Mouse (Mus musculus) cerebellum, postnatal 10 days (tissue): ENCODE results near the gene D630039A03Rik.

Experiments
- DNase-seq, 2 experiments: peaks; one replicate each; pipeline ENCODE4 v3.0.0; 2021; ENCODE audit warnings: mixed read lengths in 2 of 2

The D630039A03Rik gene

DNA sequence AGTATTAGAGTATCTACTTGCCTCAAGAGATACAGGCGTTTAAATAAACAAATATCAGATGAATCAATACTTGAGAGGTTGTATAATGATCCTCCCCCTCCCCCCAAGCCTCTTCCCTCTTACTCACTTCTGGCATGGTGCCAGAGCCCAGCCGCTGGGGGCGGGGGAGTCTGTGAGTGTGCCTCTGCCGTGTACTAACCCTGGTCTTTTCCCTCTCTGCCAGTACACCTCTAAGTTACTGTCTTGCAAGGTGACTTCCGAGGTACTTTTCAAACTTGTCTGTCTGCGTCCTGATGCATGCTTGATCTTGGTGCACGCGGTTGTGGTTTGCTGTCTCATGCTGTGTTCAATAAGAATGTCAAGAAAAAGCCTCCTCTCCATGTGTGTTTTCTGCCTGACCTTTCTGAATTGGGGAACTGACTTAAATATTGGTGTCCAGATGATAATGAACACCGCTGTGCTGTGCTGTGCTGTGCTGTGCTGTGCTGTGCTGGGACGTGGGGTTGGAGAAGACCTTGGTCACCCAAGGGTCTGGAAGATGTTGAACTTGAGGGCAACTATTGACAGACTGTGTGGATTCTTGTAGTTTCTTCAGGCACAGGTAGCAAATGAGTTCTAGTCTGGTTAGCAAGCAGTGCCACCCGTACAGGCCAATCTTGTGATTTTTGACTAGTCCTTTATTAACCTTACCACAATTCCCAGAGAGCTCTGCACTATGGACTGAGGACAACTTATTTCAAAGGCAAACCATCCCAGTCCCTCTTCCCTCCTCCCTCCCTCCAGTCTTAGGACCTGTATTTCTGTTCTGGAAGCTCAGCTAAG, 29.8 kb downstream of the D630039A03Rik start:
- peak; percentile 68 to 70 for DNase-seq

DNA sequence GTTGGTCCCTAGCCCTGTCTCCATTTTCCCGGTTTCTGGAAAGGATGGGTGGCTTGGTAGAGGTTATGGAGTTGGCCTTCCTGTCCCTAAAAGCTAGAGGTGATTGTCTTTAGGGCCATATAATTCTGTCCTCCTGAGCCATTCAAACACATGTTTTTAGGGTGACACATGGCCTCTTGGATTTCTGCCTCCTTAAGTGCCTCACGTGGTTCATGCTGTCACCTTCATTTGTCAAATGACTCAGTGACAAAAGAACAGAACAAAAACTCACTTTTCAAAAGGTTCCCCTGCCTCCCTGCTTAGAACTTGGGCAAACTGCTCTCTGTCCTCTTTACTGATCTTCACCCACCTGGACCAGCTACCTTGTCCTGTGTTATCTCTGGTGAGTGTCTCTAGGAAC, 30.9 kb downstream of the D630039A03Rik start:
- DNase-seq: no peak

DNA sequence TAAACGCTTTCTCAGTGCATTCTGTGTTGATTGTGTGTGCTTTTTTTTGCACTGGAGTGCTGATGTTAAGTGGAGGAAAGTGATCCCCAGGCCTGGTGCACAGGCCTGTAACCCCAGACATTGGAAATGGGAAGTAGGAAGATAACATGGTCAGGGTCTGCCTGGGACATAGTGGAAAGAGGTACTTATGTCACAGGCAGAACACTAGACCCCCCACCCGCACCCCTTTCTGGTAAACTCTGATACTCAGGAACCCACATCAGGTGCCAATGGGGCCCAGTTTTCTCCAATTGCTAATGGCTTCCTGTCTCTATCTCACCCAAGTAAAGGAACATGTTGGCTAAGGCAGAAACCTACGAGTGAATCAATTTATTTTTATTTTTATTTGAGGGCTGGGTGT, 31.6 kb downstream of the D630039A03Rik start:
- DNase-seq: no peak

DNA sequence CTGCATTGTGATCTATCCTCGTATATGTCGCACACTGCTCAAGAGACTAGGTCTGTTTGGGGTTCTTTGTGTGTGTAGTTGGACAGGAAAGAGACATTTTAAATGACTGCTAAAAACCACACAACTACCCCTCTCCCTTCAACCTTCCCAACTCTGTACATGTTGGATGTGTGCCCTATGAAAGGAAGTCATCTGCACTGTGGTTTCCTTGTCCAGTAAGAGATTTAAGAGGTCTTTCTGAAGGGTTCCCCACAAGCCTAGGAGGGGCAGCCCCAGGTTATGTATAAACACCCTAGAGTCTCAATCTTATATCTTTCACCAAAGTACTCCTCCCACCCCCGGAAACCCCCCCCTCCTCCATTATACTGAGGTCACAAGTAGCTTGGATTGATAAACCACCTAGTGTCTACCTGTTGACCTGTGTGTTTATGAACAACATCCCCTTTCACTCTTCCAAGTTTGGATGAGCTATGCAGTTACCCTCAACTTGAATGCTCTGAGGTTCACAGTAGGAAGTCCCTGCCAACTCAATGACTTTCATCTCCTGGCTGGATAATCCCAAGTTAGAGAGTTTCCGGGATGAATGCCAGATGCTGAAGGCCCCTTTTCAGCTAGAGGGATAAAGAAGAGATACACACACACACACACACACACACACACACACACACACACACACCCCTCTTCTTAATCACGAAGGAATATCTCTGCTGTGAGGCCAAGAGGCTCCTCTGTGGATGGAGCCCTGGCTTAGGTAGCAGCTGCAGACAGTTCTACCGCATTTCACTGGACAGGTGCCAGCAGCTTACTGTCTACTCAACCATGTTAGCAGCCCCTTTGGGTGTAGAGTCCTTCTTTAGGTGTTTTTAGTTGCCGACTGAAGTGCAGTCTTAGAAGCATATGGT, 32.3 kb downstream of the D630039A03Rik start:
- DNase-seq: peak; percentile 41 to 49

DNA sequence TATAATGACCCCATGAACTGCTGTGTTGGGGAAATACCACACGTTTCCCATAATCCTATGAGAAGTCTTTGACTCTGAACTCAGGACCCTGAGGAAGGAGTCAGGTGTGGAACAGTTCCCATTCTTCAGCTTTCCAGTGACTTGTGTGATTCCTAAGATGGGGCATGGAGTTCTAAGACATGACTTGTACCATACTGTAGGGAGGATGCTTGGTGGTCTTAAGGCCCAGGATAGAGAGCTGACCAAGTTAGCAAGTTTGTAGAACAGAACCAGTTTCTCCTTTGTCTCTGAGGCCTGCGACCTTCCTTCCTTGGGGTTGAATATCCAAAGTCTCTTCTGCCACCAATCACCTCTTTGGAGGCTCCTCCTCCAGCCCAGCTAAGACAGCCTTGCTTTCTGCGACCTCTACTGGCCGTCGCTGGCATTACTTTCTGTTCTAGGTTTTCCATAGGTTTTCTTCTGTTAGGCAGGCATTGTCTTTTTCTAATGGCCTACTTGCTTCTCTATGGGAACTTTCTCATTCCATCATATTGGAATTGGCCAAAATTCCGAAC, 36.2 kb downstream of the D630039A03Rik start:
- peak; percentile 90 to 92 for DNase-seq

DNA sequence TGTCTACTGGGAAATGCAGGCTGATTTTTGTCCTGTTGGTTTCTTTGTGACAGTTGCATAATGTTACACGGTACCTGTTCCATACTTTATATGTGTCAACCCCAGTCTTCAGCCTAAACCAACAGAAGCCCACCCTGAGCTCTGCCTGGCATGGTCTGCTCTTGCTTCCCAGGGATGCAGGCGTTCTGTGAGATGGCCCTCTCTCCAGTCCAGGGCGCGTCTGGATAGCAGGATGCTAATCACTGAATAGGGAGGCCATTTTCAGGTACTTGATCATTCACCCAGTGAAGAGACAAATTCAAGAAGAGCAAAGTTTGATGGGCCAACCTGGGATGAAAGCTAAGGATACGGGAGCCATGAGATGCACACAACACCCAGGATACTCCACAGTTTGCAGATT, 37.0 kb downstream of the D630039A03Rik start:
- no peak for DNase-seq

DNA sequence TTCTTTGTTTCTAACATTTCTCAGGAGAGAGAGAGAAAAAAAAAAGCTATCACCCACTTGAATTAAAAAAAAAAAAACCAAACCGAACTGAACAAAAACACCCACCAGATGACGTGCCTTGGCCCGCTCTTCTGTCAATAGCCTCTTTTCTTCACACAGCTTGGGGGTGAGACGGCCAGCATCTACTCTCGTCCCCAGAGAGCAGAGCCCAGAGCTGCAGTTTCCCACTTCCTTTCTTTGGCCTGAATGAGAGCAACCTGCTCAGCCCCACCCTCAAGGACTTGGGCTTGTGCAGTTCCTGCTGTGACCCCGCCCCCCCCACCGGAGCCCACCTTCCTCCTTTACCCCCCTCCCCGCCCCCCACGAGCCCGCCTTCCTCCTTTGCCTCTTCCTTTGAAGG, 48.6 kb downstream of the D630039A03Rik start:
- no peak for DNase-seq

DNA sequence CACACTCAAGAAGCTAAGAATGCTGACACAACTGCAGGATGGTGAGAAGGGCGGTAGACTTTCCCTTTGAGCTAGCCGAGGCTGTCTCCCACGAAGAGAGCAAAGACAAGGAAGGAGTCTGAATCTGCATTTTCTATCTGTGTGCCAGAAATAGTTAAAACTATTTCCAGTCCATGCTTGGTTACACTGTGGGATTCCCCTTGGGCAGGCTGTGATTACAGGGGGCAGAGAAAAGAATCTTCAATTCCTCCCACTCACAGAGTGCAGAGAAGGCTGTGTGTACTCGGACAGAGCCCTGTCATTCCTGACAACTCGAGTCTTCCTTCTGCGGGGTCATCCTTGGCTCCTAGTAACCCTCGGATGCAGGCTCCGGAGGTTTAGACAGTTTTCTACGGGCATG, 49.1 kb downstream of the D630039A03Rik start:
- DNase-seq: no peak

DNA sequence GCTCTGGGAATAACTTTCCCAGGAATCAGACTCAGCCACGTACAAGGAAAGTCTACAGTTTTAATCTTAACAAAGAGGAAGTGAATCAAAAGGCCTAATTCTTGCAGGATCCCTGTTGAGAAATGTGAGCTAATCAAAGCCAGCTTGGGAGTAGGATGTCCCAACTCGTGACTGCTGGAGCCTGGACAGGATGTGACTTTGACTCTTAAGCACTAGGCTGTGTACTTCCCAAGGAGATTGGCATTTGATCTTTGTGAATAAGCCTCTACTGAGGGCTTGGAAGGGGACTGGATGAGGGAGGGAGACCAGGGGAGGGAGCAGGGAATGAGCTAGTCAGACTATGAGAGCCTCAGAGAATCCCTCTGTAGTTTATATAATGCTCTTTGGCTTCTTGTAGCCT, 50.0 kb downstream of the D630039A03Rik start:
- DNase-seq: no peak

DNA sequence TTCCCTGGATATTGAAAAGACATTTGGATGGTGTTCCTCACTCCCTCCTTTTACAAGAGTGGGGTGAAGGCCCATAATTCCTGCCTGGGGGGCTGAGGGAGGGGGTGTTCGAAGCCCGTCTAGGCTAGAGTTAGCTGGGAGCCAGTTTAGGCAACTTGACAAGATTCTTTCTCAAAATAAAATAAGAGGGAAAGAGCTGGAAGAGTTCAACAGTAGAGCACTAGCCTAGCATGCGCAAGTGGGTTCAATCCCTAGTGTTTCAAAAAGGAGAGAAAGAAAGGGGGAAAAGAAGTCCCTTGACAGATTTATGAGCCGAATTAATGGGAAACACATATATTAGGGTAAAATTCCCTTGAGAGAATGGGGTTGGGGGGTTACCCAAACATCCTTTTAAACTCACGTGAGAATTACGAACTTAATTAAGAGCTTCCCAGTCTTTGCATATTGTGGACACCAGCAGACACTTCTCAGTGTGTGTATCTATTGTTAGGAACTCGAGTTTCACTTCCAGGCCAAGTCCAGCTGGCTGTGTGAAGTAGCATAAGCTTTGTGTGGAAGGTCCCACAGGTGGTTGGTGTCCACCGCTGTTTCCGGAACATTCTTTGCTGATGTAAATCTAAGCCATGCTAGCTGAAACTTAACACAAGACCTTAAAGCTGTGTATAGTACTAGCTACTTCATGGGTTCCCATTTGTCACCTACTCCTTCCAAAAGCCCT, 53.7 kb downstream of the D630039A03Rik start:
- DNase-seq: no peak

DNA sequence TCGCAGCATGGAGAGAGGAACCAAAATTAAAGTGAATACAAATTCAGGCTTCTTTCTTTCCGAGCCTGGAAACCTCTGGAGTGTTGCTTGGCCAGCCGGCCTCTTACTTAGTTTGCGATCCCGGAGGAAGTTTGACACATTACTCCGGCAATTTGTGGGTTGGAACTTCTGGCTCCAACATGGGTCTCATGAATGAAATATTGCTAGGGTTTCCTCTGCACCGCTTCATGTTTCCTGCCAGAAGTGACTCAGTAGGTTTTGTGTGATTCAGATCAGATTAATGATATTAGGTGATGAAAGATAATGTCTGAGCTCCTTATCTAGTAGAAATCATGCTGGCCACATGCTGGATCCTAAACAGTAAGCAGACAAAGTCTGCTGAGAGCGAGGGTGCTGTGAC, 54.2 kb downstream of the D630039A03Rik start:
- DNase-seq: no peak

DNA sequence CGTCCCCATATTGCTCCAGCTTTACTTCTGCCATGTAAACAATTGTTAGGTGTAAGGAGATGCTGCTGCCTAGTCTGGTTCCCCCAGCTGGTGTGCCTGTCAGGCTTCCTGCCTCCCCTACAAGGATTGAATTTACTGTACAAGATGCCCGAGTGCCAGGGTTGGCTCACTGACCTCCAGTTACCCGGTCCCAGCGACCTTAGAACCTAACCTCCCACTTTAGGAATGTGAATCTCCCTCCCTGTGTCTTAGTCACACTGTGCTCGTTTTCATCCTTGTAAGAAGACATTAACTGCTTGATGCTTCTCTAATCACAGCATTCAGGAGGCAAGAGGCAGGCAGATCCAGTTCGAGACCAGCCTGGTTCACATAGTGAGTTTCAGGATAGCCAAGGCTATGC, 54.9 kb downstream of the D630039A03Rik start:
- DNase-seq: no peak

DNA sequence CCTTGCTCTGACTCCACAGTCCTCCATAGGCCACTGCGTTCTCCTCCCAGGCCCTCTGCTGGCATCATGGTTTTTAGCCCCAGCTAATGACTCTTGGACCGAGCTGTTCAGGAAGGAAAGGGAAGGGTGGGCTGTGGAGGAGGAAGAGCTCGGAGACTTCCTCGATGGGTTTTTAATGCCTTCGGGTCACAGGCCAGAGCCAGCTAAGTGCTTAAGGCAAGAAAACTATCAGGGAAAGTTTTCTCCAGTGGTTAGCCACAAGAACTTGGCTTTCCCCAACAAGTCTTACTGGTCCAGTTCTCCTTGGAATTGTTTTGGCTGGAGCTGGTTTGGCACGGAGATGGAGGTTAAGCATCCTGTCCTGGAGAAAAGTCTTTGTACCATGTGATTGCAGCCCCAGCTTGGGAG, 55.9 kb downstream of the D630039A03Rik start:
- no peak for DNase-seq
